Mouse (Mus musculus): ENCODE results near the gene Gpc5.

- no peak for TF ChIP-seq POLR2A (IDR thresholded peaks at IDR 0.05; ENCODE audit: borderline replicate concordance, extremely low read depth, low read depth, low read length)
- no peak for TF ChIP-seq CTCF (IDR thresholded peaks at IDR 0.05; ENCODE audit: insufficient read depth, low read length)
These were observed 524.8 kb downstream of the Gpc5 start for GRCm38 (mm10) chr14:115616846-115617245.
